Mouse (Mus musculus) forebrain, embryonic 15.5 days (tissue): ENCODE measurements around the gene Trim33. TPM values are rescaled to one million over a fixed set of nuclear protein-coding genes. Genes with fewer than 3 reads are reported as not detected.

Source experiments
- ATAC-seq: fragments of 200-750 bp; cut with Nextera tagmentation; replicated peaks from 2 replicates; pipeline ENCODE4 v1.8.0; 2017; ENCODE audit warnings: mild to moderate bottlenecking, moderate TSS enrichment, moderate library complexity
- H3K27ac ChIP-seq: fragments of 300-500 bp; sonication (generic); replicated peaks from 2 replicates; pipeline ENCODE4 v1.5.1; 2015; ENCODE audit warnings: mild to moderate bottlenecking, inconsistent platforms
- H3K27me3 ChIP-seq: fragments of 300-500 bp; sonication (generic); 2 replicates; pipeline ENCODE4 v1.6.1; 2015; ENCODE audit warnings: inconsistent platforms
- H3K36me3 ChIP-seq: fragments of 300-500 bp; sonication (generic); 2 replicates; pipeline ENCODE4 v1.6.1; 2015; ENCODE audit warnings: mild to moderate bottlenecking, inconsistent platforms
- H3K4me1 ChIP-seq: fragments of 300-500 bp; sonication (generic); 2 replicates; pipeline ENCODE4 v1.6.1; 2015; ENCODE audit warnings: inconsistent platforms
- H3K4me2 ChIP-seq: fragments of 300-500 bp; sonication (generic); replicated peaks from 2 replicates; pipeline ENCODE4 v1.6.1; 2015; ENCODE audit warnings: mild to moderate bottlenecking, inconsistent platforms
- H3K4me3 ChIP-seq: fragments of 300-500 bp; sonication (generic); 2 replicates; pipeline ENCODE4 v1.5.1; 2015; ENCODE audit warnings: mild to moderate bottlenecking, inconsistent platforms
- H3K9ac ChIP-seq: fragments of 300-500 bp; sonication (generic); replicated peaks from 2 replicates; pipeline ENCODE4 v1.6.1; 2015; ENCODE audit warnings: mild to moderate bottlenecking, inconsistent platforms
- H3K9me3 ChIP-seq: fragments of 300-500 bp; sonication (generic); 2 replicates; pipeline ENCODE4 v1.6.1; 2016; ENCODE audit warnings: inconsistent platforms
- WGBS: fragments of 180-500 bp; shearing (Covaris S2); methylation state at CpG from one replicate; pipeline ENCODE4 v1.1.7; 2015; ENCODE audit warnings: mixed read lengths; 5-methylcytosine and 5-hydroxymethylcytosine counted together
- polyA plus RNA-seq: library from polyadenylated mRNA; unstranded; fragments of >200 nt; fragmentation: Nextera tagmentation; extraction: Ambion mirVana; gene quantifications from 2 replicates; pipeline ENCODE4 v1.2.1, GENCODE M21; 2015

The Trim33 gene
- polyA plus RNA-seq, 1 experiment from 2014 or later, result 32.6 TPM

DNA sequence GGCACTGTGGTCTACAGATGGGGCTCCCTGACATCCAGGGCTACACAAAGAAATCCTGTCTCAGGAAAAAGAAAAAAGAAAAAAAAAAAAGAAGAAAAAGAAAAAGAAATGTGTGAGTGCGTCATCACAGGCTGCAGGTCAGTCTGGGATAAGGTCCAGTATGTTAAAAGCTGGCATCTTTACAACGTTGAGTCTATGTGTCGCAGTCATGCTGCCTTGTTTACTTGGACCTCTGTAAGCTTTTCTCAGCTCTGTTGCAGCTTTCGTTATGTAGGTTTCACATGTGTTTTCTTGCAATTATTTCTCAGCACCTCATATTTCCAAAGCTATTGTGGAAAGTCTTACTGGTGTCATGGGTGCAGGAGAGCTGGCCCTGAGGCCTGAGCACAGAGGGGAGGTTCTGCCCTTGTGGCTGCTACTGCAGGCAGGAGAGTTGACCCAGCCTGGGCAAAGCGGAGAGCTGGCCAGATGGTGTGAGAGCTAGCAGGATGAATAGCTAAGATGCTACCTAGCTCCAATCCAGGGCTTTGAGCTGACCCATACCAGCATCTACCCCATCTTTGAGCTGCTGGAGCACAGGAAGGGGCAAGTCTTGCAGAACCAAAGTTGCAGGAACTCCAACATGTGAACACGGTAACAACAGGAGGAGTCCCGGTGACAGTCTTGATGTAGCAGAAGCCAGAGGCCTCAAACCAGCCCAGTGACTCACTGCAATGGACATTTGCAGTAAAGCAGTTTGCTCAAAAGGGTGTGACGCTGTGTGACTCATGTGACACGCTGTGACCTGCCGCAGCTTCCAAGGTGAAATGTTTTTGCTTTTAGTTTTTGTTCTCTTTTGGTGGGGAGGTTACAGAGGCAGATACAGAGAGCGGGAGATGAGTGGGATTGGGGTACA, 127.0 kb downstream of the Trim33 start:
- no peak for ATAC-seq
- Histone ChIP-seq H3K9ac (no peak overlapping the region), H3K27me3 (no peaks in the 10 kb centered on the region), H3K27ac (no peak overlapping the region), H3K4me2 (no peak overlapping the region), H3K36me3 (no peaks in the 10 kb centered on the region), H3K4me1 (peaks cover 14% of the 10 kb centered on the region), H3K4me3 (no peak overlapping the region), H3K9me3 (no peaks in the 10 kb centered on the region)
- WGBS, result 82% methylated on average over 11 of the region's 11 CpGs

Other genes with a start within 250 kb of the Trim33 start
- gene Nras, start 221.0 kb upstream of the Trim33 start, polyA plus RNA-seq, result 120 and 122 TPM in 2 replicates
- 0.09 TPM in 1 of 2 replicates, not detected in the other for gene Ampd1, start 205.3 kb upstream of the Trim33 start, polyA plus RNA-seq
- 0.84 and 1.4 TPM in 2 replicates for gene Dennd2c, start 176.7 kb upstream of the Trim33 start, polyA plus RNA-seq
- 244 and 247 TPM in 2 replicates for gene Bcas2, start 107.6 kb upstream of the Trim33 start, polyA plus RNA-seq